Mouse (Mus musculus) hindbrain, postnatal 0 days (tissue): ENCODE results near the gene Lrrc19. TPM values are rescaled to one million over a fixed set of nuclear protein-coding genes. Genes with fewer than 3 reads are reported as not detected.

ENCODE experiments used
- ATAC-seq: fragments of 200-750 bp; cut with Nextera tagmentation; 2 replicates; pipeline ENCODE4 v1.8.0; 2017; ENCODE audit warnings: mild to moderate bottlenecking, moderate TSS enrichment, moderate library complexity
- DNase-seq: peaks from one replicate; pipeline ENCODE4 v3.0.0-alpha.2; 2015; ENCODE audit warnings: low spot score
- H3K27ac ChIP-seq: fragments of 300-500 bp; sonication (generic); 2 replicates; pipeline ENCODE4 v1.5.1; 2014; ENCODE audit warnings: mild to moderate bottlenecking
- H3K27me3 ChIP-seq: fragments of 300-500 bp; sonication (generic); 2 replicates; pipeline ENCODE4 v1.6.1; 2014; ENCODE audit warnings: low read length, mixed read lengths; ENCODE audit not compliant: insufficient read depth
- H3K36me3 ChIP-seq: fragments of 300-500 bp; sonication (generic); 2 replicates; pipeline ENCODE4 v1.6.1; 2014; ENCODE audit warnings: low read length, mixed read lengths; ENCODE audit not compliant: insufficient read depth
- H3K4me1 ChIP-seq: fragments of 300-500 bp; sonication (generic); 2 replicates; pipeline ENCODE4 v1.6.1; 2014; ENCODE audit warnings: antibody characterized with exemption, low read length, mixed read lengths; ENCODE audit not compliant: insufficient read depth
- H3K4me2 ChIP-seq: fragments of 300-500 bp; sonication (generic); 2 replicates; pipeline ENCODE4 v1.6.1; 2014; ENCODE audit warnings: low read depth, mild to moderate bottlenecking, low read length, moderate library complexity, mixed read lengths
- H3K4me3 ChIP-seq: fragments of 300-500 bp; sonication (generic); 2 replicates; pipeline ENCODE4 v1.5.1; 2014; ENCODE audit warnings: low read length
- H3K9ac ChIP-seq: fragments of 300-500 bp; sonication (generic); replicated peaks from 2 replicates; pipeline ENCODE4 v1.6.1; 2014; ENCODE audit warnings: mild to moderate bottlenecking, low read length, moderate library complexity, mixed read lengths
- H3K9me3 ChIP-seq: fragments of 300-500 bp; sonication (generic); 2 replicates; pipeline ENCODE4 v1.6.1; 2016; ENCODE audit warnings: low read length, mixed read lengths
- CTCF ChIP-seq: IDR thresholded peaks from 2 replicates; pipeline ENCODE4 v1.5.1; 2016; ENCODE audit warnings: antibody characterized with exemption, control low read depth, low read depth
- WGBS: fragments of 180-500 bp; shearing (Covaris S2); extraction: QIAGEN DNeasy Blood & Tissue Kit; methylation state at CpG from one replicate; pipeline ENCODE4 v1.1.7; 2014; 5-methylcytosine and 5-hydroxymethylcytosine counted together
- polyA plus RNA-seq: library from polyadenylated mRNA; unstranded; fragments of >200 nt; fragmentation: Nextera tagmentation; extraction: Ambion mirVana; gene quantifications from 2 replicates; pipeline ENCODE4 v1.2.1, GENCODE M21; 2015
- total RNA-seq: library from RNA; depleted of rRNA; stranded (reverse); fragments of >200 nt; gene quantifications from 2 replicates; pipeline ENCODE4 v1.2.3, GENCODE M21; 2014

The Lrrc19 gene
- total and polyA plus RNA-seq, 2 experiments from 2014 or later, result 0.24 TPM; not detected in 1

DNA sequence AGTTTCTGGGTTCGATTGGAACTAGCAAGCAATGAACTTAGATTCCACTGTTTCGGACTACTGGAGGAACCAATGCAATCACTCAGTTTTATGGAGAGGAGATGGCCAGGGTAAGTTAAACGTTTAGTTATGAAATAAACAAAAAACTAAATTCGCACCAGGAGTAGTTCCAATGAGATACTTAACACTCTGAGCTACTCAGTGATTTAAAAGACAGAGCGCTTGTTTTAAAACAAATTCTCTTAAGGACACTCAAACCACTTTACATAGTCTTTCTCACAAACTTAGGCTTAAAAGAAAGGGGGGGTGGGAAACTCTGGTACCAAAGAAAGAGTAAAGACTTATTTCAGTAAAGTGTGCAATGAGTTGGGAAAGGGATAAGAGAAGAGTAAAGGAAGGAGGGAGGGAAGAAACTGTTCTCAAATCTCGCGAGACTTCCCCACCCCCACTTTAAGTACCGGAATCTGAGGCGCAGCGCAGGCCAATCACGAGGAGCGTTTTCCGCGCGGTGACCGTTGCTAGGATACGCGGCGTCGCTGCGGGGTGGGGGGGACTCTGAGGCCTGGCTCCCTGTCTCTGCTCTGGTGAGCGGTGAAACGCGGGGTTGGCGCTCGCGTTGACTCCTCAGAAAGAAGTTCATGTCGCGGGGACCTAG is 35.8 kb downstream of the Lrrc19 start, which contains the start of gene Ift74:
Gene Ift74 (plus strand): TSS at position 520 of the 655 bp plus-strand sequence.
- Histone ChIP-seq H3K27ac (peak within 1 kb of the TSS; percentile 77), H3K4me1 (no peaks in the 10 kb centered on the region; the same call in 1 of the 2 replicates), H3K9me3 (no peaks in the 10 kb centered on the region), H3K4me2 (peak within 1 kb of the TSS; percentile 83), H3K36me3 (no peaks in the 10 kb centered on the region), H3K4me3 (peak within 1 kb of the TSS; percentile 77), H3K9ac (peak within 1 kb of the TSS; percentile 70), H3K27me3 (no peaks in the 10 kb centered on the region)
- peak; percentile 99 for DNase-seq
- TF ChIP-seq CTCF, result no peak
- WGBS, result 2% methylated on average over 29 of the region's 29 CpGs
- peak; percentile 100 for ATAC-seq

DNA sequence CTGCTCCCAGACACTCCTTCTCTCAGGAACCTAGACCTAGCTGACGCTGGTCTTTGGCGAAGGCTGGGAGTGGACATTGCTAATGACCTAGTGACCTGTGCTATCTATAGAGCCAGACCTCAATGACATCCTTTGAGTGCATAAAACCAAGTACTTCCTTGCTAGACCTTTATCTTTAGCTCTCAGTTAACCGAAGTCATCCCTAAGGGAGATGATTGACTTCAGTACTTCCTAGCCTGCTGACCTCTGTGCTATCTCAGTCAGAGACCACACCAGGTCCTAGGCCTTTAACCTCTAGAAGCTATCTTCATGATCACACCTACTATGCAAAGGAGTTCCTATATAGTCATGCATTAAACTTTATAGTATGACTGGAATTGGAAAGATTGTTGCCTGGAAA is 39.6 kb downstream of the Lrrc19 start:
- H3K27ac ChIP-seq, result no peak overlapping the region

GRCm38 (mm10) chr4:94605591-94605990 is 44.4 kb downstream of the Lrrc19 start:
- H3K4me1 ChIP-seq, result peaks cover 5% of the 10 kb centered on the region; the same call in 1 of the 2 replicates
- ATAC-seq (no peak), DNase-seq (no peak)
- no peak overlapping the region for H3K4me3 ChIP-seq
- TF ChIP-seq CTCF, result no peak
- H3K27me3 ChIP-seq, result no peaks in the 10 kb centered on the region
- no peak overlapping the region for H3K27ac ChIP-seq
- no peak overlapping the region for H3K9ac ChIP-seq
- 92% methylated on average over 2 of the region's 2 CpGs for WGBS
- H3K9me3 ChIP-seq, result no peaks in the 10 kb centered on the region
- no peaks in the 10 kb centered on the region for H3K36me3 ChIP-seq
- H3K4me2 ChIP-seq, result no peak overlapping the region

More for the DNA sequence above, 39.6 kb downstream of the Lrrc19 start:
- H3K4me2 ChIP-seq, result no peak overlapping the region
- H3K4me1 ChIP-seq, result no peaks in the 10 kb centered on the region; the same call in 1 of the 2 replicates
- TF ChIP-seq CTCF, result no peak
- H3K9ac ChIP-seq, result no peak overlapping the region
- no peaks in the 10 kb centered on the region for H3K27me3 ChIP-seq
- no peaks in the 10 kb centered on the region for H3K36me3 ChIP-seq
- 86% methylated on average over 3 of the region's 3 CpGs for WGBS
- H3K4me3 ChIP-seq, result no peak overlapping the region
- DNase-seq, result no peak
- H3K9me3 ChIP-seq, result no peaks in the 10 kb centered on the region
- no peak for ATAC-seq

- H3K27ac ChIP-seq, result no peak overlapping the region
- WGBS, result 87% methylated on average over 2 of the region's 2 CpGs
- no peak for TF ChIP-seq CTCF
Observed at GRCm38 (mm10) chr4:94604452-94605019, 45.4 kb downstream of the Lrrc19 start.

DNA sequence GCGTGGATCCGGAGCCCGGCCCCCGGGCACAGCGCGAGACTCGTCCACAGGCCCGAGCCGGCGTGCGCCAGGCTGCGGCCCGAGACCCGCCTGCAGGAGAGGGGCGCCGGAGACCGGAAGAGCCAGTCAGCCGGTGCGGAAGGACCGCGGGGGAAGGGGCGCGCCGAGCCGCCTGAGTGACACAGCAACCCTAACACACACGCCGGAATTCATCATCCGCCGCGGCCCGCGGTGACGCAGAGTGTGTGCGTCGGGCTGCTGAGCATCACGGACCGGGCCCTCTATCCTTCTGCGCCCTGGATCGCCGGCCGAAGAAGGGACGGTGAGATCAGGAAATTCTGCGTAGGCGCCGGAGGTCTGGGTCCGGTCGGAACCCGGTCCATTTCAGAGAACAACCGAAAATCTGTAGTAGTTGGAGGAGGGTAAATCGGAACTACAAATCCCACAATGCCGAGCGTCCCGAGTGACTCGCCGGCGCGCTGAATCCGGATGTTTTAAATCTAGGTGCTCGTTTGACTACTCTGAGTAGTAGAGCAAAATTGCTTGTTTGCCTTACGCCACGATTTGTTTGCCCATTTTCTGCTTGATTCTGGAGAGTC is 46.8 kb downstream of the Lrrc19 start, which contains the start of gene Plaa:
Gene Plaa (minus strand): TSS at position 214 of the 599 bp plus-strand sequence.
- under 1% methylated on average over 59 of the region's 61 CpGs for WGBS
- Histone ChIP-seq H3K9me3 (no peaks in the 10 kb centered on the region), H3K4me1 (peaks cover 5% of the 10 kb centered on the region; the same call in 1 of the 2 replicates), H3K36me3 (no peaks in the 10 kb centered on the region), H3K27ac (peak within 1 kb of the TSS; percentile 94), H3K4me3 (peak within 1 kb of the TSS; percentile 99), H3K9ac (peak within 1 kb of the TSS; percentile 95), H3K4me2 (peak within 1 kb of the TSS; percentile 85), H3K27me3 (no peaks in the 10 kb centered on the region)
- no peak for TF ChIP-seq CTCF
- ATAC-seq (peak; percentile 99), DNase-seq (peak; percentile 97)

More at GRCm38 (mm10) chr4:94604452-94605019, 45.4 kb downstream of the Lrrc19 start:
- ATAC-seq (no peak), DNase-seq (no peak)
- no peaks in the 10 kb centered on the region for H3K9me3 ChIP-seq
- no peak overlapping the region for H3K4me3 ChIP-seq
- H3K4me2 ChIP-seq, result no peak overlapping the region
- H3K36me3 ChIP-seq, result no peaks in the 10 kb centered on the region
- H3K9ac ChIP-seq, result no peak overlapping the region
- H3K27me3 ChIP-seq, result no peaks in the 10 kb centered on the region
- H3K4me1 ChIP-seq, result peaks cover 5% of the 10 kb centered on the region; the same call in 1 of the 2 replicates

- Histone ChIP-seq H3K36me3 (no peaks in the 10 kb centered on the region), H3K9ac (peak overlapping the region; percentile 95), H3K4me2 (peak overlapping the region; percentile 85), H3K4me1 (peaks cover 5% of the 10 kb centered on the region; the same call in 1 of the 2 replicates), H3K9me3 (no peaks in the 10 kb centered on the region), H3K27ac (peak overlapping the region; percentile 94), H3K4me3 (peak overlapping the region; percentile 99), H3K27me3 (no peaks in the 10 kb centered on the region)
- no peak for TF ChIP-seq CTCF
- peak; percentile 9 for DNase-seq
- under 1% methylated on average over 33 of the region's 33 CpGs for WGBS
- no peak for ATAC-seq
Observed at GRCm38 (mm10) chr4:94602496-94603030, 47.4 kb downstream of the Lrrc19 start.
